Mouse (Mus musculus): ENCODE results near the gene Slc25a43. TPM values are rescaled to one million over a fixed set of nuclear protein-coding genes. Genes with fewer than 3 reads are reported as not detected.

Slc25a43 gene
- polyA plus RNA-seq (2014; fragmentation: Nextera tagmentation; extraction: Ambion mirVana), result 2.2 and 3.6 TPM in 2 replicates

- Histone ChIP-seq H3K36me3 (ENCODE audit: control insufficient read depth, insufficient read depth, low read length) (no peaks in the 10 kb centered on the region), H3K4me2 (peak within 1 kb of the TSS; percentile 74), H3K27me3 (ENCODE audit: control insufficient read depth, insufficient read depth, low read length) (no peaks in the 10 kb centered on the region), H3K27ac (ENCODE audit: low read depth, low read length) (no peak within 1 kb of the TSS), H3K4me1 (ENCODE audit: control insufficient read depth, insufficient read depth, low read length) (no peaks in the 10 kb centered on the region), H3K9me3 (replicated peaks; ENCODE audit: control insufficient read depth, low read length) (no peaks in the 10 kb centered on the region), H3K9ac (ENCODE audit: low read depth, low read length) (peak within 1 kb of the TSS; percentile 73), H3K4me3 (ENCODE audit: low read depth, low read length) (peak within 1 kb of the TSS; percentile 50)
- 19% methylated on average over 36 of the region's 36 CpGs for WGBS (ENCODE audit: insufficient replicate concordance)
- 0 out of 2 replicates have a peak, but pooled peaks have one; percentile 14 for ATAC-seq (replicated peaks; ENCODE audit: insufficient number of reproducible peaks, low FRiP score, low TSS enrichment)
Measured at GRCm38 (mm10) chrX:36743503-36744101, at the start of gene Slc25a43. TSS of gene Slc25a43 (plus strand) at chrX:36743659.

DNA sequence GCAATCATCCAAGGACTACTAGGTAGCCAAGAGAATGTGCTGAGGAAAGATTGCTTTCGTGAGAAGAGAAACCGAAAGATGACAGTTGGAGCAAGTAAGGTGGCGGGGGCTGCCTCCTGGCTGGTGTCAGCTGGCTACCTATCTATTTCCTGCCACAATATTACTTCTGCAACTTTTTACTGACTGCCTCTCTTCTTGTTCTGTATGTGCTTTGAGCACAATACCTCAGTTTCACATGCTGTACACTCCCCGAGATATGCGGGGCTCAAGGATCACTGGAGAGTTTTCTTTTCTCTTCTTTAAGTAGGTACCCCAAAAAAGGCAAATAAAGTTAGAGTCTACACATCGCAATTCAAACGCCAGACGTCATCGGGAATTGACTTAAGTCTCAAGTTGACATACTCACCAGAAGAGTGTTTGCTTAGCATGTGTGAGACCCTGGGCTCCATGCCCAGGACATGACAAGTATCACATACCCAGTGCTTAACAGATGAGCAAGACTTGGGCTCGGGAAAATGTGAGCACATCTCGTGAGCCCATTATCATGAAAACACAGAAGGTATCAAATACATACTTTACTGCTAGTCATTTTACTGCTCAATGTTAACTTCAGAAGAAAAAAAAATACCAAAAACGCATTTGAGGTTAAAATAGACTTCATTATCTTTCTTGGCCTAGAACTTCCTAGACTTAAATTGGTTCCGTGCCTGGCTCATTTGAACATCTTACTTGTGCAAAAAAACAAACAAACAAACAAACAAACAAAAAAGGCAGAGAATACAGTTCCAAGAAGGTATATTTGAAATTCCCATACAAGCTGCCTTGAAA lies 3.1 kb upstream of the Slc25a43 start:
- no peaks in the 10 kb centered on the region for H3K27me3 ChIP-seq (ENCODE audit: control insufficient read depth, insufficient read depth, low read length)
- H3K9me3 ChIP-seq (replicated peaks; ENCODE audit: control insufficient read depth, low read length), result no peaks in the 10 kb centered on the region
- WGBS (ENCODE audit: insufficient replicate concordance), result 81% methylated on average over 13 of the region's 13 CpGs
- H3K9ac ChIP-seq (ENCODE audit: low read depth, low read length), result no peak overlapping the region
- H3K4me3 ChIP-seq (ENCODE audit: low read depth, low read length), result no peak overlapping the region
- no peaks in the 10 kb centered on the region for H3K36me3 ChIP-seq (ENCODE audit: control insufficient read depth, insufficient read depth, low read length)
- ATAC-seq (replicated peaks; ENCODE audit: insufficient number of reproducible peaks, low FRiP score, low TSS enrichment), result no peak
- no peaks in the 10 kb centered on the region for H3K4me1 ChIP-seq (ENCODE audit: control insufficient read depth, insufficient read depth, low read length)
- no peak overlapping the region for H3K27ac ChIP-seq (ENCODE audit: low read depth, low read length)
- H3K4me2 ChIP-seq, result no peak overlapping the region

GRCm38 (mm10) chrX:36741278-36741677 lies 2.2 kb upstream of the Slc25a43 start:
- Histone ChIP-seq H3K27me3 (ENCODE audit: control insufficient read depth, insufficient read depth, low read length) (no peaks in the 10 kb centered on the region), H3K4me2 (no peak overlapping the region), H3K36me3 (ENCODE audit: control insufficient read depth, insufficient read depth, low read length) (no peaks in the 10 kb centered on the region), H3K4me1 (ENCODE audit: control insufficient read depth, insufficient read depth, low read length) (no peaks in the 10 kb centered on the region), H3K9ac (ENCODE audit: low read depth, low read length) (no peak overlapping the region), H3K27ac (ENCODE audit: low read depth, low read length) (no peak overlapping the region), H3K9me3 (replicated peaks; ENCODE audit: control insufficient read depth, low read length) (no peaks in the 10 kb centered on the region), H3K4me3 (ENCODE audit: low read depth, low read length) (no peak overlapping the region)
- WGBS (ENCODE audit: insufficient replicate concordance), result 26% methylated on average over 6 of the region's 6 CpGs
- no peak for ATAC-seq (replicated peaks; ENCODE audit: insufficient number of reproducible peaks, low FRiP score, low TSS enrichment)

- WGBS (ENCODE audit: insufficient replicate concordance), result 84% methylated on average over 5 of the region's 5 CpGs
- no peak overlapping the region for H3K4me3 ChIP-seq (ENCODE audit: low read depth, low read length)
- no peaks in the 10 kb centered on the region for H3K36me3 ChIP-seq (ENCODE audit: control insufficient read depth, insufficient read depth, low read length)
- no peaks in the 10 kb centered on the region for H3K9me3 ChIP-seq (replicated peaks; ENCODE audit: control insufficient read depth, low read length)
- H3K4me1 ChIP-seq (ENCODE audit: control insufficient read depth, insufficient read depth, low read length), result no peaks in the 10 kb centered on the region
- H3K4me2 ChIP-seq, result no peak overlapping the region
- no peak overlapping the region for H3K27ac ChIP-seq (ENCODE audit: low read depth, low read length)
- no peak for ATAC-seq (replicated peaks; ENCODE audit: insufficient number of reproducible peaks, low FRiP score, low TSS enrichment)
- H3K27me3 ChIP-seq (ENCODE audit: control insufficient read depth, insufficient read depth, low read length), result no peaks in the 10 kb centered on the region
- no peak overlapping the region for H3K9ac ChIP-seq (ENCODE audit: low read depth, low read length)
Measured at GRCm38 (mm10) chrX:36742744-36743143, 715 bp upstream of the Slc25a43 start.

DNA sequence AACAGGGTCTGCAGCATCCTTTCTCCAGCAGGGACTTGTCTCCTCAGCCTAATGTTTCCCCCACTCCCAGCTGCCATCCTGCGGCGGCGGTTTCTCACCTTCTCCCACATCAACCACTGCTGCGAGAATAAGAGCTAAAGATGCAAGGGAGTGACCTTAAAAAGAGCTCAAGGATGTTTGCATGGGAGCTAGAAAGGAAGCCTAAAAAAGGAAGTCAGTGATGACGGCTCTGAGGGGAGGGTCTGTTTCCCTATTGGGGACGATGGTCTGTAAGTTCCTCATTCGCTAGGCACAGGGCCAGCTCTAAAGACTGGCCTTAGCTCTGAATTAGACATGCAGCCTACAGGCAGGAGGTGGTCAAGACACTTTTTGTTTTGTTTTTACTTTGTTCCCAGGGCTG lies 1.3 kb downstream of the Slc25a43 start:
- Histone ChIP-seq H3K9ac (ENCODE audit: low read depth, low read length) (no peak overlapping the region), H3K36me3 (ENCODE audit: control insufficient read depth, insufficient read depth, low read length) (no peaks in the 10 kb centered on the region), H3K4me2 (peak overlapping the region; percentile 14; the same call in 1 of the 2 replicates), H3K27me3 (ENCODE audit: control insufficient read depth, insufficient read depth, low read length) (no peaks in the 10 kb centered on the region), H3K9me3 (replicated peaks; ENCODE audit: control insufficient read depth, low read length) (no peaks in the 10 kb centered on the region), H3K4me1 (ENCODE audit: control insufficient read depth, insufficient read depth, low read length) (no peaks in the 10 kb centered on the region), H3K4me3 (ENCODE audit: low read depth, low read length) (no peak overlapping the region), H3K27ac (ENCODE audit: low read depth, low read length) (no peak overlapping the region)
- 44% methylated on average over 7 of the region's 7 CpGs for WGBS (ENCODE audit: insufficient replicate concordance)
- no peak for ATAC-seq (replicated peaks; ENCODE audit: insufficient number of reproducible peaks, low FRiP score, low TSS enrichment)

- no peaks in the 10 kb centered on the region for H3K4me1 ChIP-seq (ENCODE audit: control insufficient read depth, insufficient read depth, low read length)
- no peaks in the 10 kb centered on the region for H3K9me3 ChIP-seq (replicated peaks; ENCODE audit: control insufficient read depth, low read length)
- H3K36me3 ChIP-seq (ENCODE audit: control insufficient read depth, insufficient read depth, low read length), result no peaks in the 10 kb centered on the region
- WGBS (ENCODE audit: insufficient replicate concordance), result 81% methylated on average over 7 of the region's 7 CpGs
- H3K27me3 ChIP-seq (ENCODE audit: control insufficient read depth, insufficient read depth, low read length), result no peaks in the 10 kb centered on the region
- H3K4me2 ChIP-seq, result no peak overlapping the region
- no peak overlapping the region for H3K27ac ChIP-seq (ENCODE audit: low read depth, low read length)
- no peak overlapping the region for H3K4me3 ChIP-seq (ENCODE audit: low read depth, low read length)
- no peak overlapping the region for H3K9ac ChIP-seq (ENCODE audit: low read depth, low read length)
- no peak for ATAC-seq (replicated peaks; ENCODE audit: insufficient number of reproducible peaks, low FRiP score, low TSS enrichment)
Measured at GRCm38 (mm10) chrX:36745333-36745732, 1.9 kb downstream of the Slc25a43 start.

DNA sequence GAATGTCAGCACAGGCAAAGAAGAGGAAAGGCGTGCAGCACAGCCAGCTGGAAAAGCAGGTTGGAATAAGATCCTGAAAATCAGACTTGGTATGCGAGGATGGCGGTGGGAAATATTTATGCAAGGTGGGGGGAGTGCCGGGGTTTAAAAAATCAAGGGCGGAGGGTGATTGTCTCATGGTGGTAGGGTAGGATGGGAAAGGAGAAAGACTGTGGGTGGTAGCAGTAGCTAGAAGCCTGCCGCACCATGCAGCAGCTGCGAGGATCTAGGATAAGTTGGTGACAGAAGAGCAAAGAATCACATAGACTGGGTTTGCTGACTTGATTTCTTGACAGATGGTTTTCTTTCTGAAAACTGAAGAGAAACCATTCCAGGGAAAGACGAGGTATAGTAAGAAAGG lies 3.3 kb downstream of the Slc25a43 start:
- WGBS (ENCODE audit: insufficient replicate concordance), result 81% methylated on average over 8 of the region's 8 CpGs
- Histone ChIP-seq H3K27ac (ENCODE audit: low read depth, low read length) (no peak overlapping the region), H3K4me2 (no peak overlapping the region), H3K4me3 (ENCODE audit: low read depth, low read length) (no peak overlapping the region), H3K36me3 (ENCODE audit: control insufficient read depth, insufficient read depth, low read length) (no peaks in the 10 kb centered on the region), H3K9ac (ENCODE audit: low read depth, low read length) (no peak overlapping the region), H3K9me3 (replicated peaks; ENCODE audit: control insufficient read depth, low read length) (no peaks in the 10 kb centered on the region), H3K27me3 (ENCODE audit: control insufficient read depth, insufficient read depth, low read length) (no peaks in the 10 kb centered on the region), H3K4me1 (ENCODE audit: control insufficient read depth, insufficient read depth, low read length) (no peaks in the 10 kb centered on the region)
- ATAC-seq (replicated peaks; ENCODE audit: insufficient number of reproducible peaks, low FRiP score, low TSS enrichment), result no peak

GRCm38 (mm10) chrX:36748573-36748972 lies 5.1 kb downstream of the Slc25a43 start:
- H3K27ac ChIP-seq (ENCODE audit: low read depth, low read length), result no peak overlapping the region
- H3K9me3 ChIP-seq (replicated peaks; ENCODE audit: control insufficient read depth, low read length), result no peaks in the 10 kb centered on the region
- H3K36me3 ChIP-seq (ENCODE audit: control insufficient read depth, insufficient read depth, low read length), result no peaks in the 10 kb centered on the region
- no peak overlapping the region for H3K4me2 ChIP-seq
- no peak for ATAC-seq (replicated peaks; ENCODE audit: insufficient number of reproducible peaks, low FRiP score, low TSS enrichment)
- H3K9ac ChIP-seq (ENCODE audit: low read depth, low read length), result no peak overlapping the region
- H3K4me1 ChIP-seq (ENCODE audit: control insufficient read depth, insufficient read depth, low read length), result no peaks in the 10 kb centered on the region
- H3K27me3 ChIP-seq (ENCODE audit: control insufficient read depth, insufficient read depth, low read length), result no peaks in the 10 kb centered on the region
- H3K4me3 ChIP-seq (ENCODE audit: low read depth, low read length), result no peak overlapping the region
- 74% methylated on average over 3 of the region's 3 CpGs for WGBS (ENCODE audit: insufficient replicate concordance)
